In genomic region chr2:157002321-157002720, GRCm38 (mm10) we compare ENCODE assay signal across 22 mouse cellular contexts.
"Had no signal": no experiment of that assay in that cellular context is flagged by ENCODE, and none has a peak within 500 bp of the region (broad histone marks: within the 10 kb centered on the region; RNA-seq: fewer than 3 reads in every experiment).

No protein-coding gene starts in this region.

- H3K9me3 ChIP-seq: limb, embryonic 12.5 days; limb, embryonic 15.5 days; midbrain, embryonic 12.5 days; midbrain, embryonic 15.5 days; neural tube, embryonic 12.5 days; neural tube, embryonic 15.5 days had no signal

- H3K36me3 ChIP-seq: midbrain, embryonic 15.5 days; neural tube, embryonic 15.5 days had no signal

- H3K4me2 ChIP-seq: limb, embryonic 12.5 days; limb, embryonic 15.5 days; liver, embryonic 11.5 days; lung, embryonic 14.5 days; midbrain, embryonic 12.5 days; midbrain, embryonic 15.5 days; neural tube, embryonic 12.5 days; neural tube, embryonic 15.5 days had no signal

- H3K27me3 ChIP-seq: limb, embryonic 12.5 days; limb, embryonic 15.5 days; midbrain, embryonic 12.5 days; midbrain, embryonic 15.5 days; neural tube, embryonic 12.5 days; neural tube, embryonic 15.5 days had no signal

- H3K4me3 ChIP-seq: limb, embryonic 12.5 days; limb, embryonic 15.5 days; midbrain, embryonic 12.5 days; midbrain, embryonic 15.5 days; neural tube, embryonic 12.5 days; neural tube, embryonic 15.5 days had no signal

- H3K27ac ChIP-seq: kidney, postnatal 0 days; limb, embryonic 12.5 days; limb, embryonic 15.5 days; liver, embryonic 14.5 days; macrophage; midbrain, embryonic 12.5 days; midbrain, embryonic 15.5 days; neural tube, embryonic 12.5 days; neural tube, embryonic 15.5 days; stomach, postnatal 0 days had no signal

- ATAC-seq: intestine, embryonic 16.5 days; liver, postnatal 0 days; lung, postnatal 0 days; midbrain, embryonic 15.5 days had no signal

- H3K9ac ChIP-seq: limb, embryonic 12.5 days; limb, embryonic 15.5 days; liver, embryonic 14.5 days; liver, postnatal 0 days; lung, embryonic 14.5 days; midbrain, embryonic 12.5 days; midbrain, embryonic 15.5 days; neural tube, embryonic 12.5 days; neural tube, embryonic 15.5 days had no signal

- DNase-seq: left cerebral cortex, postnatal 4 days; liver, postnatal 0 days; lung, embryonic 14.5 days; right cerebral cortex, adult 18-20 months; right cerebral cortex, postnatal 14 days; right cerebral cortex, postnatal 4 days; thymus, adult 2 months; thymus, postnatal 14 days; thymus, postnatal 4 days had no signal
